Mouse (Mus musculus) naive thymus-derived CD4-positive, alpha-beta T cell, adult 2 months (primary cell): Measurements from ENCODE around the gene Gpr25.

Experiments
- DNase-seq: peaks from one replicate; pipeline ENCODE4 v3.0.0-alpha.2; 2011; ENCODE audit warnings: low read depth

The Gpr25 gene

GRCm38 (mm10) chr1:136232986-136233790 is 27.5 kb downstream of the Gpr25 start:
- no peak for DNase-seq

GRCm38 (mm10) chr1:136232285-136232926 is 28.3 kb downstream of the Gpr25 start:
- no peak for DNase-seq

- DNase-seq: no peak
Observed at GRCm38 (mm10) chr1:136231596-136231995, 29.1 kb downstream of the Gpr25 start.

- no peak for DNase-seq
Observed at GRCm38 (mm10) chr1:136230201-136230600, 30.5 kb downstream of the Gpr25 start.

- DNase-seq: no peak
Observed at GRCm38 (mm10) chr1:136229040-136229373, 31.7 kb downstream of the Gpr25 start.

- no peak for DNase-seq
Observed at GRCm38 (mm10) chr1:136228328-136229039, 32.2 kb downstream of the Gpr25 start.

GRCm38 (mm10) chr1:136227870-136228269 is 32.8 kb downstream of the Gpr25 start:
- DNase-seq: no peak

- DNase-seq: no peak
Observed at GRCm38 (mm10) chr1:136226626-136227025, 34.0 kb downstream of the Gpr25 start.

GRCm38 (mm10) chr1:136225846-136226245 is 34.8 kb downstream of the Gpr25 start:
- no peak for DNase-seq

- no peak for DNase-seq
Observed at GRCm38 (mm10) chr1:136223758-136224342, 36.8 kb downstream of the Gpr25 start.

GRCm38 (mm10) chr1:136222386-136222785 is 38.3 kb downstream of the Gpr25 start:
- DNase-seq: no peak

- DNase-seq: no peak
Observed at GRCm38 (mm10) chr1:136220037-136220871, 40.4 kb downstream of the Gpr25 start.

- no peak for DNase-seq
Observed at GRCm38 (mm10) chr1:136214304-136214703, 46.4 kb downstream of the Gpr25 start.

GRCm38 (mm10) chr1:136212803-136213202 is 47.9 kb downstream of the Gpr25 start, which contains the start of gene Mroh3:
Mroh3 (minus strand) TSS chr1:136212828.
- DNase-seq: peak; percentile 67
